Mouse (Mus musculus): ENCODE data around the gene Pdlim5. TPM values are rescaled to one million over a fixed set of nuclear protein-coding genes. Genes with fewer than 3 reads are reported as not detected.
"Not testable (repeated sequence)": the region's sequence is repeated elsewhere in the genome, so short reads cannot be mapped to it uniquely, and the experiment has no call there.

Gene Pdlim5
- total RNA-seq, 2 experiments from 2014 or later = 11.5 to 20.2 TPM

DNA sequence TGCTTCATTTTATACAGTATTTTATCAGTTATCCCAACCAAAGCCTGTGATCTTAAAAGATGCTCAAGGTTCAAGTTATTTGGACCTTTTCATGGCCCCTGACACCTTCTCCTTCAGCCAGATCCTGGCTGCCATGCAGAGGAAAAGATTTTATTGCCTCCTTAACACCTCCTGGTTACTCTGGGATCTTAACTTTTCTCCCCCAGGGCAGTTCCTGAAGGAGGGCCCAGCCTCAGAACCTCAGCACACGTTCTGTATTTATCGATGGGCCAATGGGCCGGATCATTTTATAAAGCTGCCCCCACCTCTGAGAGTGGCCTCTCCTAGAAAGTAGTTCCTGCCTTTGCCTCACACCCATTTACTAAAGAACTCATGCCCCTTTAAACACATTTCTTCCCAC, 189.2 kb downstream of the Pdlim5 start:
- no peak for ATAC-seq (replicated peaks; ENCODE audit: poor library complexity)

- no peak for ATAC-seq (replicated peaks; ENCODE audit: poor library complexity)
Observed at GRCm38 (mm10) chr3:142196142-142196541, 199.4 kb downstream of the Pdlim5 start.

DNA sequence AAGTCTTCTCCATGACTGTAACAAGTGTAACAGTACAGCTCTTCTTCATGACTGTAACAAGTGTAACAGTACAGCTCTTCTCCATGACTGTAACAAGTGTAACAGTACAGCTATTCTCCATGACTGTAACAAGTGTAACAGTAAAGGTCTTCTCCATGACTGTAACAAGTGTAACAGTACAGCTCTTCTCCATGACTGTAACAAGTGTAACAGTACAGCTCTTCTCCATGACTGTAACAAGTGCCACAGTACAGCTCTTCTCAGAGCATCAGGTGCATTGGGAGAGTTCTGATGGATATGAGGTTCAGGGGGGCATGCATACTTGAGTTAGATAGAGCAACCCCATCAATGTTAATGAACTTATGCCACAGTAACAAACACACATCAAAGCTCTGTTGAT, 203.9 kb downstream of the Pdlim5 start:
- not testable (repeated sequence) for ATAC-seq (replicated peaks; ENCODE audit: poor library complexity)

Other genes starting within 250 kb of the Pdlim5 start
- not detected in 2 replicates for gene Bmpr1b, start 226.3 kb downstream of the Pdlim5 start, total RNA-seq (2015)
- gene Bmpr1b, start 226.3 kb downstream of the Pdlim5 start, total RNA-seq (2017) = not detected in 2 replicates
- gene Gbp5, start 98.3 kb upstream of the Pdlim5 start, total RNA-seq (2015) = 4.4 and 5.1 TPM in 2 replicates
- gene Gbp5, start 98.3 kb upstream of the Pdlim5 start, total RNA-seq (2017) = 6.8 and 10.5 TPM in 2 replicates
- gene Gbp7, start 134.6 kb upstream of the Pdlim5 start, total RNA-seq (2015) = 25.5 and 25.6 TPM in 2 replicates
- gene Gbp7, start 134.6 kb upstream of the Pdlim5 start, total RNA-seq (2017) = 22.4 and 27.9 TPM in 2 replicates
- 38.6 and 48.9 TPM in 2 replicates for gene Gbp3, start 164.3 kb upstream of the Pdlim5 start, total RNA-seq (2015)
- gene Gbp3, start 164.3 kb upstream of the Pdlim5 start, total RNA-seq (2017) = 68.1 and 72.0 TPM in 2 replicates
- not detected in 2 replicates for gene Gbp2b, start 199.2 kb upstream of the Pdlim5 start, total RNA-seq (2015)
- gene Gbp2b, start 199.2 kb upstream of the Pdlim5 start, total RNA-seq (2017) = not detected in 2 replicates
- 5.0 and 7.6 TPM in 2 replicates for gene Gbp2, start 224.9 kb upstream of the Pdlim5 start, total RNA-seq (2015)
- 9.1 and 9.8 TPM in 2 replicates for gene Gbp2, start 224.9 kb upstream of the Pdlim5 start, total RNA-seq (2017)